Mouse (Mus musculus): ENCODE results near the gene Gm49776. TPM values are rescaled to one million over a fixed set of nuclear protein-coding genes. Genes with fewer than 3 reads are reported as not detected.

The Gm49776 gene
- total and polyA plus RNA-seq, 3 experiments, result not detected

DNA sequence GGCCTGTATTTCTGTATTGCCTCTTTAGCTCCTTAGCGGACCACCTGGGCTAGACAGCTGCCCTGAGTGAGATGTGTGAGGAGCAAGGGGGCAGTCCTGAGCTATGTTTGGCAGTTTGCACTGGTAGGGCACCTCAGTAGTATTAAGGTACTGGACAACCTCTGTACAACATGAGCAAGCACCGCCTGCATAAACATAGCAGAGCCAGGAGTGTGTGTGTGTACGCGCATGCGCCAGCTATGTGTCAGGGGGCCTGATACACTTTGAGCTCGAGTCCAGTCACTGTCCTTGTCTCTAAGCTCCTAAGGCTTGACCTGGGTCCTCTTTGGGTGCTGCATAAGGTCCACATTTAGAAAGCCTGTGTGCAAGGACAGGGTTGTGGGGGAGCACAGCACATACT lies 27.5 kb downstream of the Gm49776 start:
- peaks cover 13% of the 10 kb centered on the region for H3K4me1 ChIP-seq (ENCODE audit: insufficient read depth, low read depth, low read length)
- H3K9me3 ChIP-seq (replicated peaks), result no peaks in the 10 kb centered on the region
- no peak for DNase-seq (ENCODE audit: low spot score)
- TF ChIP-seq TAL1 (conservative IDR thresholded peaks at IDR 0.05; ENCODE audit: low read depth, low read length) (no peak), GATA2 (IDR thresholded peaks at IDR 0.05; ENCODE audit: borderline replicate concordance, low read depth, low read length) (no peak), CTCF (IDR thresholded peaks at IDR 0.05; ENCODE audit: low read depth, low read length) (no peak), POLR2AphosphoS5 (IDR thresholded peaks at IDR 0.05; ENCODE audit: insufficient replicate concordance, low read depth, low read length) (no peak), GATA1 (IDR thresholded peaks at IDR 0.05; ENCODE audit: borderline replicate concordance, low read length) (no peak)
- ATAC-seq (ENCODE audit: extremely low read depth, insufficient number of reproducible peaks, low FRiP score, poor library complexity, severe bottlenecking), result no peak
- H3K36me3 ChIP-seq (replicated peaks), result peaks cover 4% of the 10 kb centered on the region
- H3K4me3 ChIP-seq (ENCODE audit: low read depth, low read length), result no peak overlapping the region
- peaks cover 72% of the 10 kb centered on the region for H3K27me3 ChIP-seq (ENCODE audit: insufficient read depth, low read length)

DNA sequence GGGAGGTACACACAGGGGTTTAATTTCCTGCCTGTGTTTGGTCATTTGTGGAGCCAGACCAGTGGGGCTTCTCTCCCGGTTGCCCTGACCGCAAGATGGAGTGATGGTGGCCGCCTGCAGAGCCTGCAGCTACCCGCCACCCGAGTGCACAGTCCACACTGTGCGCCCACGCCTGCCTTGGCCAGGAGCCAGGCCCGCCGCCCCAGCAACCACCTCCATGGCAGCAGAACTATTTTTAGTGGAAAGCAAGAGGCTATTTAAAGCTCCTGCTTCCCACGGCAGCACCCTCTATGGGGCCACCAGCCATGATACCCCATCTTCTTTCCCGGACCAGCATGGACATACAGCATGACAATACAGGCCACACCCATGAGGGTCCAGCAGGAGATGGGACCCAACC lies 28.5 kb downstream of the Gm49776 start:
- TF ChIP-seq TAL1 (conservative IDR thresholded peaks at IDR 0.05; ENCODE audit: low read depth, low read length) (no peak), CTCF (IDR thresholded peaks at IDR 0.05; ENCODE audit: low read depth, low read length) (no peak), POLR2AphosphoS5 (IDR thresholded peaks at IDR 0.05; ENCODE audit: insufficient replicate concordance, low read depth, low read length) (no peak), GATA2 (IDR thresholded peaks at IDR 0.05; ENCODE audit: borderline replicate concordance, low read depth, low read length) (no peak), GATA1 (IDR thresholded peaks at IDR 0.05; ENCODE audit: borderline replicate concordance, low read length) (no peak)
- ATAC-seq (ENCODE audit: extremely low read depth, insufficient number of reproducible peaks, low FRiP score, poor library complexity, severe bottlenecking) (no peak), DNase-seq (ENCODE audit: low spot score) (no peak)
- Histone ChIP-seq H3K36me3 (replicated peaks) (no peaks in the 10 kb centered on the region), H3K4me3 (ENCODE audit: low read depth, low read length) (no peak overlapping the region), H3K9me3 (replicated peaks) (no peaks in the 10 kb centered on the region), H3K27me3 (ENCODE audit: insufficient read depth, low read length) (peaks cover 69% of the 10 kb centered on the region), H3K4me1 (ENCODE audit: insufficient read depth, low read depth, low read length) (peaks cover 4% of the 10 kb centered on the region)

DNA sequence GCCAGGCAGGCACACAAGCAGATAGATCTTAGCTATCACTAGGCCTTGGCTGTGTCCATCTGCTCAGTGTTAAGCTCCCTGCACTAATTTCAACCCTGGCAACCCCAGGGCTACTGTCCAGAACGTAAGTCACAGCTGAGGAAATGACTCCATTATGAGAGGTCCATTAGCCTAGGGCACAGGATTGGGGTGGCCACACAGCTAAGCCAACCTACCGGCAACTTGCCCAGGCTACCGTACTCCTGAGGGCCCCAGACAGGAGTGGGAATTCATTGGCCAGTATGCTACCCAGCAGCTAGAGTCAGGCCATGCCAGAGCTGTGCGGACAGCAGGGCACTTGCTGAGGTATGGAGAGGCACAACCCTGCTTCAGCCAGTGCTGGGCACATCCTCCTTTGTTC lies 29.3 kb downstream of the Gm49776 start:
- Histone ChIP-seq H3K27me3 (ENCODE audit: insufficient read depth, low read length) (peaks cover 67% of the 10 kb centered on the region), H3K4me1 (ENCODE audit: insufficient read depth, low read depth, low read length) (no peaks in the 10 kb centered on the region), H3K4me3 (ENCODE audit: low read depth, low read length) (no peak overlapping the region), H3K9me3 (replicated peaks) (no peaks in the 10 kb centered on the region), H3K36me3 (replicated peaks) (no peaks in the 10 kb centered on the region)
- no peak for TF ChIP-seq TAL1 (conservative IDR thresholded peaks at IDR 0.05; ENCODE audit: low read depth, low read length)
- no peak for TF ChIP-seq GATA1 (IDR thresholded peaks at IDR 0.05; ENCODE audit: borderline replicate concordance, low read length)
- TF ChIP-seq CTCF (IDR thresholded peaks at IDR 0.05; ENCODE audit: low read depth, low read length), result no peak
- no peak for TF ChIP-seq POLR2AphosphoS5 (IDR thresholded peaks at IDR 0.05; ENCODE audit: insufficient replicate concordance, low read depth, low read length)
- TF ChIP-seq GATA2 (IDR thresholded peaks at IDR 0.05; ENCODE audit: borderline replicate concordance, low read depth, low read length), result no peak
- no peak for DNase-seq (ENCODE audit: low spot score)
- ATAC-seq (ENCODE audit: extremely low read depth, insufficient number of reproducible peaks, low FRiP score, poor library complexity, severe bottlenecking), result no peak

- H3K9me3 ChIP-seq (replicated peaks), result no peaks in the 10 kb centered on the region
- no peak for TF ChIP-seq GATA1 (IDR thresholded peaks at IDR 0.05; ENCODE audit: borderline replicate concordance, low read length)
- no peak for TF ChIP-seq GATA2 (IDR thresholded peaks at IDR 0.05; ENCODE audit: borderline replicate concordance, low read depth, low read length)
- TF ChIP-seq CTCF (IDR thresholded peaks at IDR 0.05; ENCODE audit: low read depth, low read length), result no peak
- TF ChIP-seq POLR2AphosphoS5 (IDR thresholded peaks at IDR 0.05; ENCODE audit: insufficient replicate concordance, low read depth, low read length), result no peak
- no peak for TF ChIP-seq TAL1 (conservative IDR thresholded peaks at IDR 0.05; ENCODE audit: low read depth, low read length)
- no peaks in the 10 kb centered on the region for H3K36me3 ChIP-seq (replicated peaks)
- DNase-seq (ENCODE audit: low spot score) (no peak), ATAC-seq (ENCODE audit: extremely low read depth, insufficient number of reproducible peaks, low FRiP score, poor library complexity, severe bottlenecking) (no peak)
- no peak overlapping the region for H3K4me3 ChIP-seq (ENCODE audit: low read depth, low read length)
- peaks cover 64% of the 10 kb centered on the region for H3K27me3 ChIP-seq (ENCODE audit: insufficient read depth, low read length)
- no peaks in the 10 kb centered on the region for H3K4me1 ChIP-seq (ENCODE audit: insufficient read depth, low read depth, low read length)
These were observed 30.2 kb downstream of the Gm49776 start for GRCm38 (mm10) chr16:18227897-18228422.

DNA sequence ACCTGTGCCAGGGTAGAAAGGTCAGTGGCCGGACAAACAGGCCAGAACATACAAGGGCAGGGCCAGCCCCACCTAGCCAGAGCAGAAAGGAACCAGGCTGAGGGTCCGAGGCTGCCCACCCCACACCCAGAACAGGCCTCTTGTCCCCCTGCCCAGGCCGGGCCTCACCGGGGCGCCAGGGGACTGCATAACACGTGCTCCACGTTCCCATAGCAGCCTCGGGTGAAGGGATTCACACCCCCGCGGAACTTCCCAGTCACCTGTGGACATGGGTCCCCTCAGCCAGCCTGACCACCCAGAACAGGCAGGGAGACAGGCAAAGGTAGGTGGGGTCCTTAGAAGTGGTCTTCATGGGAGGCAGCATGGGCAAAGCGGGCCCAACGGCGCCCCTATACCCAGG lies 30.9 kb downstream of the Gm49776 start:
- Histone ChIP-seq H3K4me3 (ENCODE audit: low read depth, low read length) (no peak overlapping the region), H3K9me3 (replicated peaks) (no peaks in the 10 kb centered on the region), H3K4me1 (ENCODE audit: insufficient read depth, low read depth, low read length) (no peaks in the 10 kb centered on the region; the same call in 1 of the 2 replicates), H3K36me3 (replicated peaks) (no peaks in the 10 kb centered on the region), H3K27me3 (ENCODE audit: insufficient read depth, low read length) (peaks cover 70% of the 10 kb centered on the region)
- DNase-seq (ENCODE audit: low spot score) (no peak), ATAC-seq (ENCODE audit: extremely low read depth, insufficient number of reproducible peaks, low FRiP score, poor library complexity, severe bottlenecking) (no peak)
- no peak for TF ChIP-seq TAL1 (conservative IDR thresholded peaks at IDR 0.05; ENCODE audit: low read depth, low read length)
- no peak for TF ChIP-seq GATA2 (IDR thresholded peaks at IDR 0.05; ENCODE audit: borderline replicate concordance, low read depth, low read length)
- no peak for TF ChIP-seq GATA1 (IDR thresholded peaks at IDR 0.05; ENCODE audit: borderline replicate concordance, low read length)
- no peak for TF ChIP-seq POLR2AphosphoS5 (IDR thresholded peaks at IDR 0.05; ENCODE audit: insufficient replicate concordance, low read depth, low read length)
- TF ChIP-seq CTCF (IDR thresholded peaks at IDR 0.05; ENCODE audit: low read depth, low read length), result no peak

GRCm38 (mm10) chr16:18222188-18222587 lies 35.9 kb downstream of the Gm49776 start:
- Histone ChIP-seq H3K36me3 (replicated peaks) (no peaks in the 10 kb centered on the region), H3K9me3 (replicated peaks) (no peaks in the 10 kb centered on the region), H3K4me1 (ENCODE audit: insufficient read depth, low read depth, low read length) (peaks cover 2% of the 10 kb centered on the region; the same call in 1 of the 2 replicates), H3K27me3 (ENCODE audit: insufficient read depth, low read length) (peaks cover 61% of the 10 kb centered on the region), H3K4me3 (ENCODE audit: low read depth, low read length) (no peak overlapping the region)
- TF ChIP-seq GATA1 (IDR thresholded peaks at IDR 0.05; ENCODE audit: borderline replicate concordance, low read length) (no peak), POLR2AphosphoS5 (IDR thresholded peaks at IDR 0.05; ENCODE audit: insufficient replicate concordance, low read depth, low read length) (no peak), CTCF (IDR thresholded peaks at IDR 0.05; ENCODE audit: low read depth, low read length) (no peak), GATA2 (IDR thresholded peaks at IDR 0.05; ENCODE audit: borderline replicate concordance, low read depth, low read length) (no peak), TAL1 (conservative IDR thresholded peaks at IDR 0.05; ENCODE audit: low read depth, low read length) (no peak)
- DNase-seq (ENCODE audit: low spot score) (no peak), ATAC-seq (ENCODE audit: extremely low read depth, insufficient number of reproducible peaks, low FRiP score, poor library complexity, severe bottlenecking) (no peak)

All from G1E (cell line).